Mouse (Mus musculus) monocyte, adult 5-6 weeks (primary cell): ENCODE measurements around the gene Shroom3. TPM values are rescaled to one million over a fixed set of nuclear protein-coding genes. Genes with fewer than 3 reads are reported as not detected.

Experiments
- ATAC-seq: fragments of 153-309, 156-312 bp; replicated peaks from 2 replicates; pipeline ENCODE4 v1.8.0; 2017; ENCODE audit warnings: mild to moderate bottlenecking; ENCODE audit not compliant: low TSS enrichment, insufficient number of reproducible peaks, severe bottlenecking, poor library complexity, low FRiP score
- total RNA-seq: library from RNA; stranded (forward); fragments of 200-1000, 200-491, 200-594 nt; gene quantifications from 3 replicates; pipeline ENCODE4 v1.2.3, GENCODE M21; 2017

The Shroom3 gene
- total RNA-seq, 1 experiment from 2014 or later = not detected

DNA sequence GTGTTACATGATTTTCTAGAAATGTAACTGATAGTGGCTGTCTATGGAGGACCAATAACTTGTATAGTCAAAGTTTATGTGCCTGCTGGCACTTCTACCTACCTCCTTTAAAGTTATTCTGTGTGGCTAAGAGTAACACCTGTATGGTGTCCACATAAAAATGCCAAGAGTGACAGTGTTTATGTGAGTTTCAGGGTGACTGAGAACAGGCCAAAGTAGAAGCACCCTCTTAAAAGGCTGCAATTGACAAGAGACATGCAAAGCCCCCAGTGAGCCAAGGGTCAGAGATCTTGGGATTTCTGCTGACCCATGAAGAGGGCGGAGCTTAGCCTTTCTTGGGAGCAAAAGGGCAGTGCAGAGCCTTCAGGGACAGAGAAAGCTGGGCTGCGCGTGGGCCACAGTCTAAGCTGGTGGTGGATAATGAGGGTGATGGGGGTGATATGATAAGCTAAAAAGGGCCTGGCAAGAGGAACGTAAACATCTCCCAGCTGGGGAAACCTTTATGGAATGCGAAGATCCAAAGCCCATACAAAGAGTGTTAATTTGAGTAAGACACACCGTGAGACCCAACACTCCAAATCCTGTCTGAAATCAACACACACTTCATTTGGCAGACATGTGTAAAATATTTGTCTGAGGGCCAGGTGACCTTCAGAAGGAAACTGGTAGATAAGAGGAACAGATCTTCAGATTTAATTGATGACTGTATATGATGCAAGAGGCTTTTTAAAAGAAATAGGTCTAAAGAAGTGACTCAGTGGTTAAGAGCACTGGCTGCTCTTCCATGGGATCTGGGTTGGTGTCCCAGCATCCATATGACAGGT lies 101.0 kb downstream of the Shroom3 start:
- ATAC-seq = no peak

DNA sequence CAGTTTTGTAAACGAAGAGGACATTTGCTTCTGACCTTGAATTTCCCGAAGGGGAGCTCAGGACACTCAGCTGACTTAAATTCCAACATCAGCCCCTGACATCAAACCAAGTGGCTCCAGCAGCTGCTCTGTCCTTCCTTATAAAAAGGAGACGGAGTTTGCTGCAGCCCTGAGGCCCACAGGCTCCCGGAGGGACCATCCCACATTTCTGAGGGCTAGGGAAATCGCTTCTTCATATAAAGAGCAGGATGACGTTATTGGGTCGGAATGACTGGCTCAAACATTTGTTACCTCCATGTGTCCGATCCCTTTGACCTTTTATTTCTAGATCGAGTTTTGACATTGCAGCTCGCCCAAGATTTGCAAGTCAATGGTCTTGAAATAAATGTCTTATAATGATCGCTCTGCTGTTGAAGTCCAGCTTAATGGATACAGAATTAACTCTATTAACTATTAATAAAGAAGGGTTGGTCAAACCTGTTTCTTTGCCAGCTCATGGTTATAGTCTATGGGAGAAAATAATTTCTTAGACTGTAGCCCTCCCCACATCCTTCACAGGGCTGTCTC lies 102.7 kb downstream of the Shroom3 start:
- no peak for ATAC-seq

DNA sequence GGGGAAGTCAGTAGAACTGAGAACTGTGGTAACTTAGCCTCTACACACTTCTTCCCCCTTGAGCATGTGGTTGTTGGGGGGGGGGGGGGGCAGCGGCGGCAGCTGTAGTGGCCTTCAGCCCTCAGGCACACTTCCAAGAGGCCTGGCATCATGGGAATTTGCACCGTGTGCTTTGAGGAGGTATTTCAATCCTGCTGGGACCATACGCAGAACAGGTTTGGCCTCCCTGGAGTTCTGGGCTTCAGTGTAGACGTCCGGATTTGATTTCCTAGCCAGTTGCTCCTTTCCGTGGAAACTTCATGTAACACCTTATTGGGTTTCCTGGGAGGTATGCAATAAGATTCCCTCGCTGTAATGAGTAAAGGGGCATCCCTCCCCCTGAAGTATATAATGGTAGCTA lies 105.8 kb downstream of the Shroom3 start:
- ATAC-seq = no peak

DNA sequence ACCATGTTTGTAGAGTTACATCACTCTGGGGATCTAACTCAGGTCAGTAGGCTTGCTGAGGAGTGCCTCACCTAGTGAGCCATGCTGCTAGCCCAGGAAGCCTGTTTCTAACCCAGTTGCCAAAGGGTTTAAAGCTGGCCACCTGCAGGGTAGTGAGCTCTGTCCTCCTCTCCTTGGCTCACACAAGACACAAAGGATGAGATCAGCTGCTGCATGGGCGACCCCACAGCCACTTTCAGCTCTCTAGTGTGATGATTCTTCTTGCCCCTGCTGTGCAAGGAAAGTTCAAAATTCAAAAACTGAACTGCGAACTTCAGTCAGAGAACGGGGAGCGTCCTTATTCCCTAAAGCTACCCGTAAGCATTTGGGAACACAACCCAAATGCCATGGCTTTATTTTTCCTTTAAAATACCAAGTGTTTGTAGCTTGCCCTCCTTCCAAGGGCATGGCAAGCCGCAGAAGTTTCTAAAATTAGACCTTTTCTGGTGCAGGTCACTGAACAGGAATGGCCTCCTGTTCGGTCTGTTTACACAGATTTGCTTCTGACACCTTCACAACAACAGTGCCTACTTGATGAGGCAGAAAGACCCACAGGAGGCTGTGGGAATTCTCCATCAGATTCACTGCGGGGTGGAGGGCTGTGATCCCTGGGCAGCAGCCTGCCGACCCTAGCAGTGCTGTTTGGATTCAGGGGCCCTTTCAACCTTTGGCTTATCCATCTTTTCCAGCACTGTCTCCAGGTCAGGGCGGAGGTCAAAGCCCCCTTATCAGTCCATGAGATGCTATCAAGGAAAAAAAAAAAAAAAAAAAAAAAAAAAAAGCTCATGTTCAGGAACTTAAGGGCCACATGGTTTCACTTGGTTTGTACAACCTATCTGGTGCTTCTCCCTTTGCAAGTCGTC lies 113.1 kb downstream of the Shroom3 start:
- ATAC-seq = no peak

DNA sequence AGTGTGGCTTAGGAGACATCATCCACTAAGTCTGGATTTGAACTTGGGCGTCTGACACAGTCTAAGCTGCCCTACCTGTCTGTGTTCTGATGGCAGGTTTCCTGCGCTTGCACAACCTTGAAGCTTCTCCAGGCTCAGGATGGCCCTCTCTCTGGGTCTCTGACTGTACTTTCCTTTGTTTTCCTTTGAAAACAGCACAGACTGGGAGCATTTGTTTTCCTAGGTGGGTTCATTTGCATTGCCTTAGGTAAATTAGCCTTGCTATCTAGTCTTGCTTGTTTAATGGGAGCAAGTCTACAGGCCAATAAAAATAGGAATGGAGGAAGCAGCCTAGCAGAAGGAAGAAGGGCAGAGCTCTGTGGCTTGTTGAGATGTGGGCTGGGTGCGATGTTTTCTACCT lies 114.7 kb downstream of the Shroom3 start:
- no peak for ATAC-seq

DNA sequence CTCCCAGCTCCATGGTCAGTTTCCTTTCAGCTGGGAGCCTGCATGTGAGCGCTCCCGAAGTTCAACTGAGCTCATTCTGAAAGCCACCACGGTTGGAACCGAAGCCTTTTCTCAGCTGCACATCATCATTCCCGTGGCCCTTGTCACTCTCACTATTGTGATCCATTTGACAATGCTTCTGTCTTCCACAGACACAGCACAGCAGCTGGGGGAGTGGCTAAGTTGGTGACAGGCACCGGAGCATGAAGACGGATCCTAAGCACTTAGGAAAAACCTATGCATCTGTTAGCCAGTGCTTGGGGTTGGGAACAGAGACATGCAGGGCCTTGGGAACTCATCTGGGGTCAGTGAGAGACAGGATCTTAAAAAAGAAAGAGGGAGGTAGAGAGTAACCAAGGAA lies 121.1 kb downstream of the Shroom3 start:
- ATAC-seq = no peak

DNA sequence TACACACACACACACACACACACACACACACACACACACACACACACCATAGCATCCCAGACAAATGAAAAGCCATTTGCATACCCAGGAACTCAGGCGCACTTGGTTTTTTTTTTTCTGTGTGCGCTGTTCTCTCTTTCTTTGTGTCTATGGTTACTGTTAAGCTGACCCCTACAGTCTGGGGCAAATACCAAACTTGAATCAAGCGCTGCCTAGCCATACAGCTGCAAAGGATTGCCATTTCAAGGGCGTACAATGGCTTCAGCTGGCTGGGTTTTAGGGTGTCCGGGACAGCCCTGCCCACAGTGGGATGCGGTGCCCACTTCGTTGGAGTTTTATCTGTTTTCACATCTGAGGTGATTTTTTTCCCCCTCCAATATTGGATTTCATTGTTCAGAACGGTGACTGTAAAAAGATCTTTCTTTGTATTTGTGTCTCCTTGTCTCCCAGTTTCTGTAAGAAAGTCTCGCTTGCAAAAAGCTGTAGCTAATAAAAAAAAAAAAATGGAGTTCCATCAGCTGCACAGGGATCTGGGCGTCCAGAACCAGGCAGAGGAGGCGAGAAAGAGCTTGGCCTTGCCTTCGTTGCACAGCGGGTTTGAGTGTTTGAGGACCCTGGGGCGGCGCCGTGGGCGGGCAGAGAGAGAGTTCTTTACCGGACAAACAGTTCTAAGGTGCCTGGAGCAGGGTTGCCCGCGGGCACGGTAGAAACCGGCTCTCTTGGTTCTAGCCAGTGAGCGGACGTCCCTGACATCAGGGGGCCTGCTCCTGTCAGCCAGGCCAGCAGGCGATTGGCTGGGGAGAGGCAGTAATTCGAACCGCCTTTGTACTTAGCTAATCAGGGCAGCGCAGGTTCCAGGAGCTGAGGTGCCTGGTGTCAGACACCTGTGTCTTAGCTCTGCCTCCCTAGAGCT lies 125.5 kb downstream of the Shroom3 start:
- no peak for ATAC-seq

DNA sequence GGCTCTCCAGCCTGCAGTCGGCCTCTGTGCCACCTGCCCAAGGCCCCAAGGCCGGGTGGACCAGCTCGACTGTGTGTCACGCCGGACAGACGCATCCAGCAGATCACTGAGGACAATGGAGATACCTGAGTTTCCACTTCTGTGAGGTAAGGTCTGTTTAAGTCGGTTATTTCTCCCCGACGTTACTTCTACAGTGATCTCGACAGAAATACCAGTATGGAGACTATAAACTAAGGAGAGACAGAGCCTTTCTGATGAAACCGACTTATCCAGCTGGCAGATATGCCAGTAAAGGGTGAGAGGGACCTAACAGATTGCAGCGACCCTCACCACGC lies 126.1 kb downstream of the Shroom3 start:
- no peak for ATAC-seq

DNA sequence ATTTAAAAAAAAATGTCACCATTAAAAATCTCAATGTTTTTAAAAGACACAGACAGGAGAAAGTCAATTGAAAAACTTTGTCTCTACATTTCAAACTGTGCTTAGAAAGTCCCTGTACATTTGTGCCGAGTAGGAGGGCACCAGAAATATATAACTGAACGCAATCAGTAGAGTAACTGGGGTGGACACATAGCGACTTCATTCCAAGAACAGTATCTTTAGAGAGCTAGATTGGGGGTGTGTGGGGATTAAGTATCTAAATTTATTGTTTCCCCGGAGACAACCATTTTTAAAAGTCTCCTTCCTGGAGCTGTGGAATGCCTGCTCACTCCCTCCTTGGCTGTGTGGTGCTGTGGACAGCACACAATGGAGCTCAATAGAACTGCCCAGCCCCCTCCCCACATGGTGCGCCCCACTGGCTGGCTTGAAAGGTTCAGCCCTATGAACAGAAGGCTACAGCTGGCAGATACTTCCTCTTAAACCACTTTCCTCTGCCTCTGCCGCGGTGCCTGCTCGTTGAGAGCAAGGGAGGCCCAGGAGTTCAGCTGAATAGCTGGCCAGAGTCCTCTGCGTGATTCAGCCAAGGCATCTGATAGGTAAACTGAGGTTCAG lies 127.8 kb downstream of the Shroom3 start:
- ATAC-seq = no peak

DNA sequence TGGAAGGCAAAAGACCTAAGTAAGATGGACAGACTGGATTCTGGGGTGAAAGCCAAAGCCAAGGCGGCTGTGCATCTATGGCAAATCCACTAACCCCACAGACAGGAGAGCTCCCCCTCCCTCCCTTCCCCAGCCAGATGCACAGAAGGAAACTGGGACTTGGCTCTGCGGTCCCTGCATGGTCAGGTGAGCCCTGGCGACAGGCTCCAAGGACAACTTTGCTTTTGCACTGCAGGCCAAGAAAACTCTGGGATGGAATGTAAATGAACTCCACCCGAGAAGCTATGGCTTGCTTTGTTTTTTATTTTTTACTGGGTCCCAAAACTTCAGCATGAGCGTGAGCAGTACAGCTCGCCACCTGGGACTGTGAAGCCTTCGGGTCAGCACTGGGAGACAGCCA lies 128.5 kb downstream of the Shroom3 start:
- ATAC-seq = no peak

DNA sequence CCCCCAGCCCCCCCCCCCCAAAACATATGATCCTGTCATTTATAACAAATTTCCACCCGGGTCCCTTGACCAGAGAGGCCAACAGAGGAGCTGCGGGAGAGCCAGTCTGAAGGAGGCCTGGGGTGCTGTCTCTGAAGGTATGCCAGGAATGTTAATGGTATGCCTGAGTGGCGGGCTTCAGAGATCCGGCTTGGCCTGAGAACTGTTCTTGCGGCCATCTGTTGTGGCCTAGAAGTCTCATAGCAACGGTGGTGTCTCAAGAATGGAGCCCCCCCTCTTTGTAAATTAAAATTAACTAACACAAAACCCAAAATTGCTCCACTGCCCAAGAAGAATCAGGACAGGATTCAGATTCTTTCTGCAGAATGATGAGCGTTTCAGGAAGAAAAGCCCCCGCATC lies 129.7 kb downstream of the Shroom3 start:
- ATAC-seq = no peak

DNA sequence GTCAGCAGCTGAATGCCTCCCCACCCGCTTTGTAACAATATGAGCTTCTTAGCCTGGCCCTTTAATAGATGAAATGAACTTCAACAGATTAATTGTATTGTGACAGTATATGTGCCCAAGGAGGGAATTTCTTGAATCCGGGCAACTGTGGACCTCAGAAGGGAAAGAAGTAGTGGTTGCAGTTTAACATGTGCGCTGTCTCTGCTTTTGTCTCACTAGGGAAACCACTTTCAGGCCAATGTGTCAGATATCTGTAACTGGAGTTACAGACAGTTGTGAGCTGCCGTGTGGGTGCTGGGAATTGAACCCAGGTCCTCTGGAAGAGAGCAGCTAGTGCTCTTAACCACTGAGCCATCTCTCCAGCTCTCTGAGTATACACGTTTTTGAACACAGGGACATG lies 130.3 kb downstream of the Shroom3 start:
- no peak for ATAC-seq

DNA sequence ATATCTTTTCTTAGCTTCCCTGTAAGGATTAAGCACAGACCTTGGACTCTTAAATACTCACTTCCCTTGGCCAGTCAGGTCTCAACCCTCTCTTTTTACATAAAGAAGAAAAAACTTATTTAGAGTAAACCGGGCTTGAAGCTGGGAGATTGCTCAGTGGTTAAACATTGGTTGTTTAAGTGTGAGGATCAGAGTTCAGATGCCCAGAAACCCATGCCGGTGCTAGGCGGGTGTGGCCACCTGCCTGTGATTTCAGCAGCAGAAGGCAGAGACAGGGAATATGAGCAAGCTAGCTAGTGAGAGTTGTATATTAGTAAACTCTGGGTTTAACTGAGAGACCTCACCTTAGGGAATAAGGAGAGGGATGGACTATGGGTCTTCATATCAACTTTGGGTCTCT lies 131.4 kb downstream of the Shroom3 start:
- ATAC-seq = no peak

DNA sequence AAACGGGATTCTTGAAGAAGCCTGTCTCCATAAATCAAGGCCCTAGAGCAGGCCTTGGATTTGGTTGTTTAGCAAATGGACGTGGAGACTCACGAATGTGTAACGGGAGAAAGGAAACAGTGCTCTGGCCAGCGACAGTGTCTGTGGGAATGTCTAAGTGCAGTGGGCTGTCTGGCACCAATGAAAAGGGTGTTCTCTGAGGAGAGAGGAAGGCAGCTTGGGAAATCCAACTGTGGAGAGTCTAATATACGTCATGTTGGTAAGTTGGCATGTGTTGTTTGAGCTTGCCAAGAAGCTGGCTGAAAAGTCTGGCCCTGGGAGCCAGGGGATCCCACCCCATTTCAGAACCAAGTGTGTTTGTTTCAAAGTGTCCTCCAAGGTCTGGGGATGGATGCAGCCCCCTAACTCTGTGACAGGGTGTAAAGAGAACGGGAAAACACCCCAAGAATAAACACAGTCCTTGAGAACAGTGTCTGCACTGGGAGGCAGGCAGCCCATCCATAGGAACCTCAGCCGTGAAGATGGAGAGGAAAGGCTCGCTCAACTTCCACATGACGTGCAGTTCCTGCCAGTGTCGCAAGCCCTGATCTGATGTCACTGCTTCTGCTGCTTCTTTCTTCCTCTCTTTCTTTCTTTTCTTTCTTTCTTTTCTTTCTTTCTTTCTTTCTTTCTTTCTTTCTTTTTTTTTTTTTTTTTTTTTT lies 134.0 kb downstream of the Shroom3 start:
- no peak for ATAC-seq

DNA sequence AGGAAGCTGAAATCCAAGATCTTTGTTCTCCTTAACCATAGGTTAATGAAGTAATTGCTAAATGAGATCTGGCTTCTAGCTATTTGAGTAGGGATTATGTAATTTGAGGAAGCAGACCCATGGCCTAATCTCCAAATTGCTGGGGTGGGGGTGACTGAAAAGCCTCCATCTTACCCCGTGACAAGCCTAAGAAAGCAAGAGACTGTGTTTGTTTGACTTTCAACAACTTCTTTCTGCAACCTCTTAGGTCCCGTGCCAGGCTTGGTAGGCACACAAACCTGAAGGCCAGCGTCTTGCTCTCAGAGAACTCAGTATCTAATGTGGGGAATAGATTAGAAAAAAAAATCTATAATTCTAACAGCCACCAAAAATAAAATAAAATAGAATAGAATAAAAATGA lies 138.1 kb downstream of the Shroom3 start:
- no peak for ATAC-seq

DNA sequence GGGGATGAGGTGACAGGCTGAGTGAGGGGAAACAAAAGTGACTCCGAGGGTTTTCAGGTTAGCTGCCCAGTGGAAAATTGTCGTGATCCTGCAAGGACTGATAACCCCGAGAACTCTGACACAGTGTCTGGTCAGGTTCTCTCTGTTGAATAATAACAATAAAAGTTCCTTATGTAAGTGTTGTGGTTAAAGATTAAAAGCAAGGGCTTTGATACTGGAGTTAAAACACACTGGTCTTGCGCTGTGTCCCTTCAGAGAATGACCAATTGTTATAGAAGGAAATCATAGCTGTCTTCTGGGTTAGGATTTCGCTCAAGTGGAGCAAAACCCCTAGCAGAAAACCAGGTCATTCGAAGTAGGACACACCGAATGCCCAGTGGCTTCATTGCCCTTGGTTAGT lies 140.3 kb downstream of the Shroom3 start:
- ATAC-seq = no peak

DNA sequence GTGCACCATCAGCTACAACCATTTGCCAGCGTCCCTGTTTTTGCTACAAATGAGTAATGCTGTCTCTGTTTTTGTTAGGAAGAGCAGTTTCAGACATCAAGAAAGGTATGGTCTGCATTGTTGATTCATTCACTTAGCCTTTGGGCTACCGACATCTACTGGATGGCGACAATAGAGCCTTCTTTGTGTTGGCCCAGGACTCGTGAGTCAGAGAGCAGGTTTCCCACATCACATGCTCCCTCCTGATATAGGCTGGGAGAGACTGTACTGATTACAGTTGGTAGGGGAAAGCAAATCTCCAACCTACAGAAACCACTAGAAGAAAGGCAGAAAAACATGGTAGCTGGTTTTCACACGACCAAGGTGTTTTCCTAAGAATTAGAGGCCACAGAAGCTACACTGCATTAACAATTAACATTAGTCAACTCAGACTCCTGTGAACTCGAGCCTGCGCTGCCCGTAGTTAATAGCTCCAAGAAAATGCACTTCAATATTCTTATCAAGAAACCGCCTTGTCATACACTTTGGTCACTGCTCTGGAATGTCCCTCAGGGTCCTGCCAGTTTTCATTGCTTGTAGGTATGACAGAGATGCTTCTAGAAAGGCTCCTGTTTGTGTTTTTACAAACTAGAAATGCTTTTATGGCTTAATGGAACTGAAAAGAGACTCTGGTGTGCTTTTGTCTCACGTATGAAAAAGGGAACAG lies 141.2 kb downstream of the Shroom3 start:
- ATAC-seq = no peak
